Mouse (Mus musculus): ENCODE measurements at regions not wholly inside any gene's neighbourhood (a gene's known extent, or its start where the extent isn't known, plus 50 kb on each side); places are given as distances from the start of the nearest gene placed in this dataset.
"Not testable (repeated sequence)": the region's sequence is repeated elsewhere in the genome, so short reads cannot be mapped to it uniquely, and the experiment has no call there.

DNA sequence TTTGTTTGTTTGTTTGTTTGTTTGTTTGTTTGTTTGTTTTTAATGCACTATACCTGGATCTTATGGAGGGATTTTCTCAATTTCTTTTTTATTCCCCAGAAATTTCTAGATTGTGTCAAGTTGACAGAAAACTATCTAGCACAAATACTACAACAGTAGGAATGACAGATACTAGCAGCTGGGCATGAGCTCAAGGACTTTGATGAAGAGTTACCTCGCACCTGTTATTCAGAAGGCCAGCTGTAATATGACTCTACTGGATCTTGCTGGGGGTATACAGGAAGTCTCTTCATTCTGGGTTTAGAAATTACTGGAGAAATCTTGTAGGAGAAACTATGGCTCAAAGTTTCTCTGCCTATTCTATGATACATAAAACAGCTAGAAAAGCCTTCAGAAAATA is 994.4 kb downstream of the Basp1 start:
- DNase-seq (ENCODE audit: low spot score in 2 of 2), result no peak

DNA sequence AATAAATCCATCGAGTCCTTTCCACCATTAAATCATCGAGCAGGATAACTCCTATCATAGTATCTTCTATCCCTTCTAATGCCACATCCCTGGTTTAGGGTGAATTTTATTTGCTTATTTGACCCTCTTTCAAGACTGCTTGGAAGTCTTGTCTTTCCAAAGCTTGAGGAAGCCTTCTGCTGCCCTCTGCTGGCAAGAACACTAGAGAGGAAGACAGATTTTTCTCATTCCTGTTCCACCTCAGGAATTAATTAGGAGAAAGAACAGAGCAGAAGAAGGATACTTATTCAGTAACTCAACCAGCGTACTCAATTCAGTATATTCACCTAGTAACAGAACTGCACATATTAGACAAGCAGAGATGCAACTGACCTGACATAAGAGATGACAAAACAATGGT is 1005.9 kb downstream of the Basp1 start:
- peak; percentile 22 to 54 for DNase-seq (ENCODE audit: low spot score in 2 of 2)

DNA sequence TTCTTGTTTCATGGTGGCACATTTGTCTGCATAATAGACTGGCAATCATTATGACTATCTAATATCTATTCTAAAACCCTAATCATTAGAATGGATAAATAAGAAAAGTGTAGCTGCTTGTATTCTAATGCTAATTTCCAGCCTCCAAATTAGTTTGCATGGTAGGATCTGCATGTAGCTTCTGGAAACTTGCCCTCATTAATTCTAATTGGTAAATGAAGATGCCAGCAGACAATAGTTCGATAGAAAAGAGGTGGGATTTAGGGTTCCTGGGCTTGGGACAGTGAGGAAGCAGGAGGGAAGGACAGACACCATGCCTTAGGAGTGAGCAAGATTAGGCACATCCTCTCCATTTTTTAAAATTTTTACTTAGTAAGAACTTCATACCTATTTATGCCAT is 1008.3 kb downstream of the Basp1 start:
- DNase-seq (ENCODE audit: low spot score in 2 of 2), result no peak

DNA sequence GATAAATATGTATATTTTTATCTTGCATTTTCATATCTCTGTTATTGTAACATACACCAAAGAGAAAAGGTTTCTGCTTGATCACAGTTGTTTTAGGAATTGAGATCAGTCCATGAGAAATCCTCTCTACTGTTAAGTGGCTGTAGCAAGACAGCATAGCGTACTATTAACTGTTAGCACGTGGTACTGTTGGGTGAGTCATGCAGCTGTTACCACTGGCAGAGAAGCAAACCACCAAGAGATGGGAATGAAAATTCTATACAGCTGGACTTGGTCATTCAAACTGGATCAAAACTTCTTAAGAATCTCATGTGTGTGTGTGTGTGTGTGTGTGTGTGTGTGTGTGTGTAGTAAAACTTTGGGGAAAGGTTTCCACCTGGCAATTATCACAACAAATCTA is 1013.5 kb downstream of the Basp1 start:
- no peak for DNase-seq (ENCODE audit: low spot score in 2 of 2)

DNA sequence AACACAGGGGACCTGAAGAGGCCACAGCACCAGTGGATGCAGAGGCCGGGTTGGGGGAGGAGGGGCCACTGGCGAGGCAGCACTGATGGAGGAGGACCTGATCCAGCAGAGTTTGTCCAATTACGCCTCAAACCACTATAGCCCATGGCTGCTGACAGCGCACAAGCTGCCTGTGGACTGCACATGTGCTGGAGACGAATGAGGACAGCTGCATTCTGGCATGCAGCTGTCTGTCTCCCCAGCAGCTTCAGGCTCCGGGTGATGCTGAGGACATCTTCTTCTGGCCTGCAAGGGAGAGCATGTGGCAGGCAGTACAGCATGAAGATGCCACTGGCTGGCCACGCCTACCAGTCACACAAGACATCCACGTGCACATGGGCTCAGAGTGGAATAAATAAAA is 1055.2 kb downstream of the Basp1 start:
- DNase-seq (ENCODE audit: low spot score in 2 of 2), result no peak

DNA sequence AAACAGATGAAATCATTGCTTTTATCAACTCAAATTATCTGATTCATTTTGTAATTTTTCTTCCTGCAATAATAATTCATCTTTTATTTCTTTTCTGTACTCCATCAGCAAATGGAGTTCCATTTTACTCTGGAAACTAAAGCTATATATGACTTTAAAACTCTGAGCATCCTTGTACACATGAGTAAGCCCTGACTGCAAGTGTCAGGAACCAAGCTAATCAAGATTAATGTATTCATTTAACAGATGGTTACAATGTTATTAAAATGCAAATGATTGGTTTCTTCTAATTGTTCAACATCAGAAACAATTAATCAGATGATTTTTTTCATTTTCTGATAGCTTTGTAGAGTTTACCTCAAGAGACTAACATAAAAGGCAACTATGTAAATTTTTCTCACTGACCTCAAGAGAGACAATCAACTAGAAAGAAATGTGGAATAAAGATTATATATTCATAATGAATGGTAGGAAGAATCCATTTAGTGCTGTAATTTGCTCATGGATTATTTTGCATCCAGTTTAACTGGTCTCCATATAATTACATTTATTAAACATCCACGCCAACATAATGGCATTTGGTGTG is 1064.5 kb downstream of the Basp1 start:
- no peak for DNase-seq (ENCODE audit: low spot score in 2 of 2)

DNA sequence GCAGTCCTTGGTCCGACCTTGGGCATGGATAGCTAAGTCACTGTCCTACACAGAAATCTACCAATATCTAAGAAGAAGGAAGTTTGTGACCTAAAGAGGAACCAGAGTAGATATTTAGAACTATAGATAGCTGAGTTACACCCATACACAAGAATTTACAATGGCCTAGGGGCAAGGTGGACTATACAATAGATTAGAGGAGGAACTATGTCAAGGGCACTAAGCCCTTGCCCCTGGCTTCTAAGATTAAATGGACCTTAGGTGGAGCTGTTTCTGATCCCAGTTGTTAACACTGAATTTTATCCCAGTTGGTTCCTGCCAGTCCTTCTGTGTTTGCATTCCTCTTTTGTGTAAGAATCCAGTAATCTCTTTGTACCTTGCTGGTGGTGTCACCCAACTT is 1077.7 kb downstream of the Basp1 start:
- DNase-seq (ENCODE audit: low spot score in 2 of 2), result not testable (repeated sequence)

DNA sequence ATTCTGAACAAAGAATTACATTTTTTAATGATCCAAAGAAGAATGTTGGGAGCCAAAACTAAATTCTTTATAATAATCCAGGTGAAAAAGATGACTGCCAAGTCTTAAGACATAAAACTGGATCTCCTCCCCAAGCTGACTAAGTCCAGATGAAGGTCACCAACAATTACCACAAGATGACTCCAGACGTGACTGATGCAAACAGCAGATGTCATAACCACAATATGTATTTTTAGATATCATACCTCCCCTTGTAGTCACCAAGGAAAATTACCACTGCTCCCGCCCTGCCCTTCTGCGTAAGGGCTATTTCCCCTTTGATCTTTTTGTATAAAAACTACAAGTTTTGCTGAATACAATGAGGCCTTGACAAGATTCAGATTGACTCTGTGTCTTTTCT is 1110.4 kb downstream of the Basp1 start:
- not testable (repeated sequence) for DNase-seq (ENCODE audit: low spot score in 2 of 2)

DNA sequence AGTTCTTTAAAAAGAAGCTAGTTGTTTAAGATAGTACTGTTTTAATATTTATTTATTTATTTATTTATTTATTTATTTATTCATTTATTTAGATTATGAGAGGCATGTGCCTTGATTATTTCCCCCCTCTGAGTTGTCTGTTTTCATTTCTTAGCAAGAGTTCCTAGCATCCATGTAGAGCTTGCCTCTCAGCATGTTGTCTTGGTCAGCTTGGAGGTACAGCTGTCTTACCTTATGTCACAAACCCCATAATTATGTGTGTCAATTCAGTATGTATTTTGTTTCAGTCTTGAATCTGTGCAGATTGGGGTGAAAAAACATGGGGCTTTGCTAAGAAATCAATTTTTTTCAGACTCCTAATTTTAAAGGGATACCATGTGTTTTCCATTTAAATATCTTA is 1116.3 kb downstream of the Basp1 start:
- DNase-seq (ENCODE audit: low spot score in 2 of 2), result no peak

DNA sequence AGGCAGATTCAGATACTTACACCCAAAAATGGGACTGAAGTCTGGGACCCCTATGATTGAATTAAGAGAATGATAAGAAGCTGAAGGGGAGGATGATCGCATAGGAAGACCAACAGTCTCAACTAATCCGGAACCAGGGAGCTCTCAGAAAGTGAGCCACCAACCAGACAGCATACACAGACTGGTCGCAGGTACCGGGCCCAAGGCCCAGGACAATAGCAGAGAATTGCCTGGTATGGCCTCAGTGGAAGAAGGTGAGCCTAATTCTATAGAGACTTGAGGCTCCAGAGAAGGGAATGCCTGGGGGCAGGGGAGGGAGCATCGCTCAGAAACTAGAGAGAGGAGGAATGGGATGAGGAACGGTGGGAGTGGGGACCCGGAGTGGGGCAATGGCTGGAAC is 1116.8 kb downstream of the Basp1 start:
- DNase-seq (ENCODE audit: low spot score in 2 of 2), result no peak

DNA sequence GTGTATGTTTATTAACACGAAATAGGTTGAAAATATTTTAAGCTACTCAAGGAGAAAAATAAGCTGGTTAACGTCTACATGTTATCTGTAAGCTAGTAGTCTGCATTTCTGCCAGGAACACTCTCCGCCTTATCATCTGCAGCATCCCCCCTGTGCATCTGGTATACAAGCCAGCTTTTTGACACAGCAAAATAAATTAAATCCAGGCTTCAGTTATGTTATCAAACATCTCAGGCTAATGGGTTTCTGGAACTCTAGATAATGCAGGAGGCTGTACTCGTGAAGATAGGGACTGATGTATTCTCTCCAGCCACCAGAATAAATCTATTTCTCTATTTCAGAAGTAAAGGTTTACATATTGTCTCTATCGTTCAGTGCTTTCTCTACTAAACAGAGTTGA is 1138.5 kb downstream of the Basp1 start:
- no peak for DNase-seq (ENCODE audit: low spot score in 2 of 2)

DNA sequence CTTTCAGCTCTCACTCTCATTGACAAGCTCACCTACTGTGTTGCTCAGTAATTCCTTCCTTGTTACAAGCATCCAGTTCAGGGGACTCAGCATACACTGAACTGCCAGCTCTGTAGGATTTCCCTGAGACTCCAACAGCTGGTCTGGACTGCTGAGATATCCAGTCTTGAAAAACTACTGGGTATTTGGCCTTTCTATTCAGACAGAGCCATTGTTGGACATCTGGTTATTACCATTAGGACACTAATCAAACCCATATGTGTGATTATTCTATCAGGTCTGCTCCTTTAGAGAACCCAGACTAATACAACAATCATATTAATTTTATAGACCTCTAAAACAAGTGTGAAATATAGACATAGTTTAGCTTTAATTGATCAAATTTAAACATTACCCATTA is 1146.2 kb downstream of the Basp1 start:
- no peak for DNase-seq (ENCODE audit: low spot score in 2 of 2)

All from layer of hippocampus, adult 8-10 months (tissue).